Comparison of ENCODE assay signal across 8 mouse cellular contexts in genomic region chr1:92910925-92911720, GRCm38 (mm10). TPM values are rescaled to one million over a fixed set of nuclear protein-coding genes. Genes with fewer than 3 reads are reported as not detected.
A peak's percentile ranks its signal among the peaks of the same experiment; 100 is the strongest.
DNase-seq lines count a peak whose midpoint lies in the region; ATAC-seq and TF ChIP-seq lines count a peak whose summit lies in the region.

No protein-coding gene starts in this region.

- peak; percentile 90 for DNase-seq in brain, adult 2 months (ENCODE audit: low read depth, low spot score)
- peak; percentile 63 for DNase-seq in hindbrain, embryonic 10.5 days (ENCODE audit: low spot score)
- DNase-seq in layer of hippocampus, postnatal 25 days (ENCODE audit: extremely low spot score in 1 of 2, low spot score in 1 of 2) = peak; percentile 60 to 64
- peak; percentile 29 for DNase-seq in lung, postnatal 25 days (ENCODE audit: low spot score)
- DNase-seq in right cerebral cortex, postnatal 10 days (ENCODE audit: low spot score in 2 of 2) = peak; percentile 82 to 83
- DNase-seq in urinary bladder, postnatal 36 days (ENCODE audit: low spot score in 2 of 2) = peak; percentile 40 to 49

- no peaks in the 10 kb centered on the region for H3K9me3 ChIP-seq in ES-Bruce4 (replicated peaks; ENCODE audit: control insufficient read depth, insufficient read depth, low read length, poor library complexity, severe bottlenecking)
- H3K9me3 ChIP-seq in forebrain, embryonic 15.5 days = no peaks in the 10 kb centered on the region
- H3K9me3 ChIP-seq in hindbrain, embryonic 10.5 days = no peaks in the 10 kb centered on the region

- H3K27me3 ChIP-seq in ES-Bruce4 (ENCODE audit: control insufficient read depth, insufficient read depth, low read length, poor library complexity, severe bottlenecking) = no peaks in the 10 kb centered on the region
- no peaks in the 10 kb centered on the region for H3K27me3 ChIP-seq in forebrain, embryonic 15.5 days
- H3K27me3 ChIP-seq in hindbrain, embryonic 10.5 days (ENCODE audit: insufficient read depth, poor library complexity, severe bottlenecking) = peaks cover 22% of the 10 kb centered on the region

- no peak overlapping the region for H3K27ac ChIP-seq in ES-Bruce4 (ENCODE audit: insufficient read depth, low read length)
- H3K27ac ChIP-seq in forebrain, embryonic 15.5 days (replicated peaks) = peak overlapping the region; percentile 94
- peak overlapping the region; percentile 94 for H3K27ac ChIP-seq in hindbrain, embryonic 10.5 days

- H3K4me1 ChIP-seq in ES-Bruce4 (ENCODE audit: control insufficient read depth, insufficient read depth, low read length) = no peaks in the 10 kb centered on the region
- peaks cover 49% of the 10 kb centered on the region for H3K4me1 ChIP-seq in forebrain, embryonic 15.5 days
- H3K4me1 ChIP-seq in hindbrain, embryonic 10.5 days (replicated peaks) = peaks cover 57% of the 10 kb centered on the region

- peak overlapping the region; percentile 77 for H3K4me2 ChIP-seq in forebrain, embryonic 15.5 days (replicated peaks)

- WGBS in forebrain, embryonic 15.5 days = 1% methylated on average over 68 of the region's 85 CpGs
- 1% methylated on average over 82 of the region's 85 CpGs for WGBS in hindbrain, embryonic 10.5 days

- no peak for TF ChIP-seq POLR2A in ES-Bruce4 (IDR thresholded peaks at IDR 0.05; ENCODE audit: insufficient read depth, low read length)

- peak overlapping the region; percentile 75 for H3K4me3 ChIP-seq in ES-Bruce4 (ENCODE audit: low read depth, low read length)
- H3K4me3 ChIP-seq in forebrain, embryonic 15.5 days = peak overlapping the region; percentile 86
- peak overlapping the region; percentile 79 for H3K4me3 ChIP-seq in hindbrain, embryonic 10.5 days

- ATAC-seq in forebrain, embryonic 15.5 days (replicated peaks) = peak; percentile 53

- H3K9ac ChIP-seq in ES-Bruce4 (ENCODE audit: low read depth, poor library complexity, severe bottlenecking) = peak overlapping the region; percentile 89
- H3K9ac ChIP-seq in forebrain, embryonic 15.5 days (replicated peaks) = peak overlapping the region; percentile 93

- no peaks in the 10 kb centered on the region for H3K36me3 ChIP-seq in ES-Bruce4 (ENCODE audit: control insufficient read depth, insufficient read depth, low read length, poor library complexity, severe bottlenecking)
- H3K36me3 ChIP-seq in forebrain, embryonic 15.5 days = peaks cover 15% of the 10 kb centered on the region
- peaks cover 27% of the 10 kb centered on the region for H3K36me3 ChIP-seq in hindbrain, embryonic 10.5 days

- TF ChIP-seq CTCF in ES-Bruce4 (IDR thresholded peaks at IDR 0.05; ENCODE audit: low read depth, low read length) = no peak

- no peak for TF ChIP-seq EP300 in ES-Bruce4 (IDR thresholded peaks at IDR 0.05; ENCODE audit: insufficient read depth, low read depth, low read length)

RNA-seq across cellular contexts. Expression of gene Rnpepl1, which starts 0.5 kb away (rescaled TPM):
- 31.1 and 39.0 TPM in 2 replicates for polyA plus RNA-seq in ES-Bruce4 (2011; ENCODE audit: insufficient read depth, insufficient read length, low read depth, missing spikeins)
- polyA plus RNA-seq in forebrain, embryonic 15.5 days (2015; fragmentation: Nextera tagmentation; extraction: Ambion mirVana) = 31.1 and 33.6 TPM in 2 replicates
- 27.3 and 27.5 TPM in 2 replicates for polyA plus RNA-seq in hindbrain, embryonic 10.5 days (2016; fragmentation: Nextera tagmentation; extraction: Ambion mirVana)
- 10 to 100 TPM; 33.9 to 47.9 TPM for total RNA-seq in layer of hippocampus, postnatal 25 days (2021)

RNA-seq across cellular contexts. Expression of gene Dusp28, which starts 4.3 kb away (rescaled TPM):
- 0.76 and 0.85 TPM in 2 replicates for polyA plus RNA-seq in ES-Bruce4 (2011; ENCODE audit: insufficient read depth, insufficient read length, low read depth, missing spikeins)
- polyA plus RNA-seq in forebrain, embryonic 15.5 days (2015; fragmentation: Nextera tagmentation; extraction: Ambion mirVana) = 12.8 and 15.1 TPM in 2 replicates
- 10.8 and 11.1 TPM in 2 replicates for polyA plus RNA-seq in hindbrain, embryonic 10.5 days (2016; fragmentation: Nextera tagmentation; extraction: Ambion mirVana)
- 10 to 100 TPM; 12.8 to 13.0 TPM for total RNA-seq in layer of hippocampus, postnatal 25 days (2021)

RNA-seq across cellular contexts. Expression of gene Ankmy1, which starts 8.4 kb away (rescaled TPM):
- polyA plus RNA-seq in ES-Bruce4 (2011; ENCODE audit: insufficient read depth, insufficient read length, low read depth, missing spikeins) = not detected in 2 replicates
- polyA plus RNA-seq in forebrain, embryonic 15.5 days (2015; fragmentation: Nextera tagmentation; extraction: Ambion mirVana) = 0.93 and 1.1 TPM in 2 replicates
- polyA plus RNA-seq in hindbrain, embryonic 10.5 days (2016; fragmentation: Nextera tagmentation; extraction: Ambion mirVana) = 0.29 and 0.30 TPM in 2 replicates
- under 1 TPM in 1 of 2 experiments, not detected in 1; 0.16 TPM for total RNA-seq in layer of hippocampus, postnatal 25 days (2021)

RNA-seq across cellular contexts. Expression of gene Capn10, which starts 23.1 kb away (rescaled TPM):
- polyA plus RNA-seq in ES-Bruce4 (2011; ENCODE audit: insufficient read depth, insufficient read length, low read depth, missing spikeins) = 17.1 and 17.9 TPM in 2 replicates
- polyA plus RNA-seq in forebrain, embryonic 15.5 days (2015; fragmentation: Nextera tagmentation; extraction: Ambion mirVana) = 60.9 and 67.5 TPM in 2 replicates
- 44.6 and 53.0 TPM in 2 replicates for polyA plus RNA-seq in hindbrain, embryonic 10.5 days (2016; fragmentation: Nextera tagmentation; extraction: Ambion mirVana)
- total RNA-seq in layer of hippocampus, postnatal 25 days (2021) = 10 to 100 TPM; 40.8 to 49.5 TPM

RNA-seq across cellular contexts. Expression of gene Gpr35, which starts 39.5 kb away (rescaled TPM):
- 0.17 TPM in 1 of 2 replicates, not detected in the other for polyA plus RNA-seq in ES-Bruce4 (2011; ENCODE audit: insufficient read depth, insufficient read length, low read depth, missing spikeins)
- 0.36 and 0.46 TPM in 2 replicates for polyA plus RNA-seq in forebrain, embryonic 15.5 days (2015; fragmentation: Nextera tagmentation; extraction: Ambion mirVana)
- 0.05 and 0.51 TPM in 2 replicates for polyA plus RNA-seq in hindbrain, embryonic 10.5 days (2016; fragmentation: Nextera tagmentation; extraction: Ambion mirVana)
- total RNA-seq in layer of hippocampus, postnatal 25 days (2021) = under 1 TPM; 0.37 to 0.87 TPM

Comparison
In these comparisons a context has a peak if more than half of its experiments do, and no peak if none do; other contexts are left out.
1. DNase-seq: peak in every context shown above with its lines; median percentile 90 in brain, adult 2 months; 82 in right cerebral cortex, postnatal 10 days; 63 in hindbrain, embryonic 10.5 days; 62 in layer of hippocampus, postnatal 25 days; 44 in urinary bladder, postnatal 36 days; 29 in lung, postnatal 25 days.